Mouse (Mus musculus): ENCODE data around the gene Wdr72.

The Wdr72 gene

GRCm38 (mm10) chr9:74109761-74110460, at the start of gene Wdr72:
Wdr72 (plus strand) TSS chr9:74110356.
- peak; percentile 48 for DNase-seq (ENCODE audit: low spot score)

DNA sequence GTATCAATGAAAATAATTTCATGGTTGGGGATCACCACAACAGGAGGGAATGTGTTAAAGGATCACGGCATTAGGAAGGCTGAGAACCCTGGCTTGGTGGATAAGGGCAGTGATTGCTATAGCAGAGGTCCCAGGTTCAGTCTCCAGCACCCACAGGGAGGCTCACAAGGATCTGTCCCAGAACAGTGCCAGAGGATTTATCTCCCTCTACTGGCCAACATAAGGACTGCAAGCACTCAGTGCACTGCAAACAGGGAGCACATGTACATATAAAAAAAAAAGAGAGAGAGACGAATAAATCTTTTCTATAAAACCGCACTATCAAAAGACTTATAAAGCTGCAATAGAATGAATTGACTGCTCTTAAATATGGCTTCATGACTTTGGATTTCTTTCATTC, 43.9 kb upstream of the Wdr72 start:
- no peak for DNase-seq (ENCODE audit: low spot score)

DNA sequence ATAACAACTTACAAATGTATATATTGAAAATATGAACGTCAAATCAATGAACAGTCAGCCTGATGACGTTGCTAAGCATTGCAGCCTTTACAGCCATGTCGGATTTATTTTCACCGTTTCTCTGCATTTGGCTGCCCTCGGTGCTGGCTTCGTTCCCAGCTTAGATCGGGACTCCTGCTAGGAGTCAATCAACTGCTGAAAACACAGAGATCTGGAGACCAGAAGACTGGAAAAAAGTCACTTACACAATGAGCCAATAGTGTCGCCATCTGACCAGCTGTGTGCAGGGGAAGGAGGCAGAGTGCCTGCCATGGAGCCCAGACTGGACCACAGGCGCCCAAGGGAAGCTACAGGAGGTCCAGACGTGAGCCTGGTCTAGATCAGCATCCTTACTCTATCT, 43.4 kb upstream of the Wdr72 start:
- DNase-seq (ENCODE audit: low spot score), result no peak

DNA sequence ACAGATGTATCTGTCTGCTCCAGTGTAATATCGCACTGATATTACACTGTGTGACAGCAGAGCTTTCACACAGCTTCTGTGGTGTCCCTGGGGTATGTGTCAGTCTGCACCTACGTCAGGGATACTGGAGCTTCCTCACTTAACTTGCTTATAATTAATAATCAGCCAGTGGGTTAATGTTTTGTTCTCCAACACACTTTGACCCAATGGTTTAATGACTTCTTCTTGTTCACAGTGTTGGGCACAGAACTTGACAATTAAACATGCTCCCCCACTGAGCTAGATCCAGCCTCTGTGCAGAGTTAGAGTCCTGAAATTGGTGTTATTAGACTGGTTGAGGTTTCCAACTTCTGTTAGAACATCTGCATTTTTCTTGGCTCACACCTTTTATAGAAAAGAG, 34.2 kb upstream of the Wdr72 start:
- no peak for DNase-seq (ENCODE audit: low spot score)

GRCm38 (mm10) chr9:74078458-74078857, 31.7 kb upstream of the Wdr72 start:
- DNase-seq (ENCODE audit: low spot score), result no peak

DNA sequence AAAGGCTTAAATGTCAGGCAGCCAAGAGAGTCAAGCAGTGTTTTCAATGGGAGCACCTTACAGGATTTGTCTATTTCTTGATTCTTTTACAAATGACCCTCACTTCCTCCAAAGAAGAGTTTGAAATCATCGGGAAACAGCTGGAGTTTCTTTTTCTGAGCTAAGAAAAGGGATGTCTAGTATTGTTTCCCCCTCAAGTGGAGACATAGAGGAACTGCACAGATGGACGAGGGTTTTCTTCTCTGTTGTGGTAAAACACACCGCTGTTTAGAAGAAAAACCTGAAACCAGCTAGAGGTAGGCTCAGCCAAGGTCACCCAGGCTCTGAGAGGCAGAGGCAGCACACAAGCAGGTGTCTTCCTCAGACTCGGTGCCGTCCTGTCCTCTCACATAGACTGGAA, 29.9 kb upstream of the Wdr72 start:
- no peak for DNase-seq (ENCODE audit: low spot score)

DNA sequence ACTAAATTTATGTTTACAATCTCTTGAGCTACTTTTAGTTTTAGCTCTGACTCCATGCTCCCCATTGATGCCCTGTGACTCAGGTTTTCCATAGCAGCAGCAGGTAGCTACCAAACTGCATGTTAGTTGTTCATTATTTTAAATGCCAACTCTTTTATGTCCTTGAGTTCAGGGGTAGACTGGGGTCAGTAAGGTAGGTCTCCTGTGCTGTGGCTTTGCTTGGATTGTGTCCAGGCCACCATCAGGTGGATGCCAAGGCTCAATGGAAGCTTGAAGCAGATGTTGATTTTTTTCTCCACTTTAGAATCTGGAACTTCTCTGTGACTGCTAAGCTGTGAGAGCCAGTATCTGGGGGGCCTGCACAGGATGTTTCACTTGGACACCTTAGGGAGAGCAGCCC, 8.6 kb upstream of the Wdr72 start:
- DNase-seq (ENCODE audit: low spot score), result no peak

- no peak for DNase-seq (ENCODE audit: low spot score)
These were observed 7.5 kb upstream of the Wdr72 start for GRCm38 (mm10) chr9:74102615-74103014.

GRCm38 (mm10) chr9:74110461-74110816, 283 bp downstream of the Wdr72 start:
- no peak for DNase-seq (ENCODE audit: low spot score)

DNA sequence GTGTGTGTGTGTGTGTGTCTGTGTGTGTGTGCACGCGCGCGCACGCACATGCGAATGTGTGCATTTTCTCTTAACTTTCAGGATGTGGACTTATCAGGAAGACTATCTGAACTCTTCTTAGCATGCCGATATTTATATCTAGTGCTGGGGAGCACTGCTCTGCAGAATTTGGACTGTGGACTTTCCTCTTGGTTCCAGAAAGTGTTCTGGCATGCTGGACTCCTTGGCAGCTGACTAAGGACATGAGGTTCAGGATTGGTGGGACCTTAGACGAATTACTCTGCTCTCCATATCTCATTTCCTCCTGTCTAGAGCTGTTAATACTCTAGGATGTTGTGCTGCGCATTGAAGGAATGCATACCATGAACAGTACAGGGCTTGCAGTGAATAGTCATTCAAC, 2.4 kb downstream of the Wdr72 start:
- DNase-seq (ENCODE audit: low spot score), result no peak

DNA sequence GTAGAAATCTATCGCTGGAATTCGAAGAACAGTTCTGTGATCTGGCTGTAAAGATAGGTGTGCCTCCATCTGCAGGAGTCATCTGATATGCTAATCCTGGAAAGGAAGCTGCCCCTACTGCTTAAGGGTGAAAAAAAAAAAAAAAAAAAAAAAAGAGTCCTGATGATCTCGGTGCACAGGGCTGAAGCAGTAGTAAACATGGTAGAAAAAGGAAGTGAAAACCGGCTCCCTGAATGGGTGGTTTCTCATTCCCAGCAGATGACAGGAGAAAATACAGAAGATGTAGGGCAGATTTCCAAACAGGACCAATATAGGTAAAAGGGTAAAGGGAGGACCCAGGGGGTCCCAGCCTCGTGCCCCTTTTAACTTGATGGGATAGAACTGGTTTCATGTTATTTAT, 16.1 kb downstream of the Wdr72 start:
- DNase-seq (ENCODE audit: low spot score), result no peak

- DNase-seq (ENCODE audit: low spot score), result no peak
These were observed 23.9 kb downstream of the Wdr72 start for GRCm38 (mm10) chr9:74134010-74134409.

- DNase-seq (ENCODE audit: low spot score), result peak; percentile 73
These were observed 31.7 kb downstream of the Wdr72 start for GRCm38 (mm10) chr9:74141864-74142263.

GRCm38 (mm10) chr9:74142705-74143104, 32.5 kb downstream of the Wdr72 start:
- DNase-seq (ENCODE audit: low spot score), result no peak

- DNase-seq (ENCODE audit: low spot score), result no peak
These were observed 35.0 kb downstream of the Wdr72 start for GRCm38 (mm10) chr9:74145203-74145602.

GRCm38 (mm10) chr9:74148306-74148705, 38.1 kb downstream of the Wdr72 start:
- no peak for DNase-seq (ENCODE audit: low spot score)

DNA sequence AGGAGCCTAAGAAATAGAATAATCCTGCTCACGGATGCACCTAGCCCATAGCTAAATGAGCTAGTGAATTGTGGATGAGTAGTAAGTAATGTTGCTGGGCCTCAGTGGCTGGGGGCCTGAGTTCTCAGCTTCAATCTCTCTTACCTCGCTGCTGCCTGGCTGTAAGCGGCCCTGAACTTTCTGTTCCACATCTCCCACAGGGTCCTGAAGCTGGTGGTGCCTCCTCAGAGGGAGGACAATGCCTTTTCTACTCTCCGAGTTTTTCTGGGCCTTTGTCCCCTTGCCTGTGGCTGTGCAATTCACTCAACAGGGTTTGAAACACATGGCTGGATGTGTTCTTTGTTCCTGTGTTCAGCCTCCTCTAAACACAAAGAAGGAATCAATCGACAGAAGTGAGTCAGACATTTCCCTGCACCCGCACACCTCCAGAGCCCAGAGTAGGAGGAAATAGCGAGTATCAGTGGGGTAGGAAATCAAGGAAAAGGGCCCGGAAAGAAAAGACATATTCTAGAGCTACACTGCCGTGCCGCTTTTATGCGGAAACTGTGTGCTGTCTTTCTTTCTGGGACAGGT, 50.3 kb downstream of the Wdr72 start:
- DNase-seq (ENCODE audit: low spot score), result no peak

GRCm38 (mm10) chr9:74165697-74166096, 55.5 kb downstream of the Wdr72 start:
- no peak for DNase-seq (ENCODE audit: low spot score)

DNA sequence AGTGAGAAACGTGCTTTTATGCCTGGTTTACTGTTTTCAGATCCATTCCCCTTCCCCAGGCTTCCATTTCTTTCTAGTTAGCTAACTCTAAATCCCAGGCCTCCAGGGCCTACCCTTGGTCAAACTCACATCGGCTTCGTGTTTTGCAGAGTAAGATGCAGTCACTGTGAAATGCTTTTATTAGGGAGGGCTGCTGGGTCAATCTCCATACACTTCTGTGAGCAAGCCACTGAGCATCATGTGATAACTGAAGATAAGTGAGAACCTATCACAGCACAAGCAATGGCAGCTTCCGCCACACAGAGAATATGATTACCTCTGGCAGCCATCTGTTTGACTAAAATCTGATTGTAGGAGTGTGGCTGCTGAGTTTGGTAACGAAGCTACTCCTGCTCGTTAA, 59.7 kb downstream of the Wdr72 start:
- no peak for DNase-seq (ENCODE audit: low spot score)

DNA sequence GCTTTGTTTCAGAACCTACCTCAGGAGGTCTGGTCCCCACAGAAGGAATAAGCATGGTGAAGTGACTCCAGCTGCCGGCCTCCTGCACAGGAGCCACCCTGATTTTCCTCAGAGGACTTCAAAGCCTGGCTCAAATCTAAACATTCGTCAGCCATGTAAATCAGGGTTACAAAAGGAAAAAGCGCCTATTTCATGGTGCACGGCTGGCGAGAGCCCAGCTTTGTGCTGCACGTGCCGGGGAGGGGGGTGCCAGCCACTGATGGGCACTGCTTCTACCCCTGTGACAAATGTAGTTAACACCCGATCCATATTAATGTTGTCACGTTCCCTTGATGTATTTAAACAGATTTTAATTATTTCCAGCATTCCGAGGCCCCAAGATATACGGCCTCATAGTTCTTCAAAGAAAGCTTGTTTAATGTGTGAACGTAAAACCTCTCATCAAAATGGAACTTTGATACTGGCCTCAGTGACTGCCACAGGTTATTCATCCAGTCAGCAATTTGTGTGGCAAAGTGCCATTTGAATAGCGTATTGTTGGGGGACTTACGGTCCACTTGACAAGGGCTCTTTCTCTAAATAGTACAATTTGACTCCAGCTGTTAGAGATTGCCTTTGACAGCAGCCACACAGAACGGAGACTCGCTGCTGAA, 76.7 kb downstream of the Wdr72 start:
- no peak for DNase-seq (ENCODE audit: low spot score)

DNA sequence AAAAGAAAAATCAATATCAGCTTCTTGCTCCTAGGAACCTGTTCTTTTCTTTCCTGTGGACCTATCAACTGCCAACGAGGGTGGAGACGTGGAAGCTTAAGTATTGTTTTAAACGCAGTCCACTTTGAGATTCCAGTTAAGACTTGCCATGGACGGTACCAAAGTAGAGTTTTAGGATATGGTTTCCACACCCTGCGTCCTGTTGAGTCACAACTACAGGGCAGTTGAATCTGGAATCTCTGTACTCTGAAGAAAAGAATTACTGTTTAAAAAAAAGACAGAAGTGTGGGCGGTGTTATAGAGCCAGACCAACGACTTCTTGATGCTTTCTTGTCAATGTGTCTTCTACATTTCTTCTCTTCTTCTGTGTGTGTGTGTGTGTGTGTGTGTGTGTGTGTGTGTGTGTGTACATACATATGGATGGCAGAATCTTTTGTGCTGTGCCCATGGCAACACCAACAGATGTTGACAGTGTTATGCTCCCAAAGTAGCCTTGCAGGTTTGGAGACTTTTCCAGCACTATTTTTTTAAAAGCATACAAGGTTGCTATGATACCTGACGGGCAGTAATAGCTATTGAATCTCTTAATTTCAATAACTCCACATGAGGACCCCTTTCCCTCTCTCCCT, 77.4 kb downstream of the Wdr72 start:
- DNase-seq (ENCODE audit: low spot score), result no peak

DNA sequence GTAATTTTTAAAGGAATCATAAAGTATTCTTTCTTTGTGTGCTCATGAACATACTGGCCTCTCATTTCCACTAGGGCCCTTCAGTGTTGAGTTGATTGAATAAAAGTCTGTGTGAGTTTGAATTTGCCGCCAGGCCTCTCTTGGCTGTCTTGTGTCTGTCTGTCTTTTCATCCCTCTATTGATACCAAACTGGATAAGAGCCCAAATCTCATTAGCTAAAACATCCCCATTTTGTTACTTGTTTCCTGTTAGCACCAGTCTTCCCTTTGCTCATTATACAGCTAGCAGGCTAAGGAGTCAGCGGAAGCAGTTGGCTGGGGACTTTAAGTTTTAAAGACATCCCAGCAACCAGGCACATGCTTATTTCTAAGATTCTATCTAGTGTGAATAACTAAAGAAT, 84.7 kb downstream of the Wdr72 start:
- DNase-seq (ENCODE audit: low spot score), result no peak

- no peak for DNase-seq (ENCODE audit: low spot score)
These were observed 118.1 kb downstream of the Wdr72 start for GRCm38 (mm10) chr9:74228272-74228671.

Data from testis, postnatal 10 days (tissue).